Mouse (Mus musculus): ENCODE data around the gene Fbp1.
"Not testable (repeated sequence)": the region's sequence is repeated elsewhere in the genome, so short reads cannot be mapped to it uniquely, and the experiment has no call there.

- TF ChIP-seq CTCF (IDR thresholded peaks at IDR 0.05; ENCODE audit: low read depth); EP300 (optimal IDR thresholded peaks at IDR 0.05): not testable (repeated sequence)
Measured at GRCm38 (mm10) chr13:62859251-62859650, 28.8 kb downstream of the Fbp1 start.

Measured in stomach, postnatal 0 days (tissue).